Mouse (Mus musculus): Measurements from ENCODE around the gene Gimap8. TPM values are rescaled to one million over a fixed set of nuclear protein-coding genes. Genes with fewer than 3 reads are reported as not detected.

The Gimap8 gene
- polyA plus RNA-seq, 1 experiment = 0.01 TPM

- Histone ChIP-seq H3ac (ENCODE audit: control insufficient read depth, insufficient read length) (no peak within 1 kb of the TSS), H3K79me2 (ENCODE audit: control insufficient read depth, insufficient read depth) (no peaks in the 10 kb centered on the region), H3K27me3 (ENCODE audit: control insufficient read depth, insufficient read depth, insufficient read length) (no peaks in the 10 kb centered on the region), H3K36me3 (ENCODE audit: control insufficient read depth, insufficient read depth) (no peaks in the 10 kb centered on the region), H3K4me2 (ENCODE audit: low read depth) (no peak within 1 kb of the TSS), H3K4me3 (no peak within 1 kb of the TSS)
- TF ChIP-seq MYOG (IDR thresholded peaks at IDR 0.05; ENCODE audit: control insufficient read depth in 1 of 3, insufficient read depth in 1 of 3, insufficient read length in 2 of 3, low read depth in 2 of 3) = no peak
- no peak for TF ChIP-seq TCF12 (IDR thresholded peaks at IDR 0.05; ENCODE audit: insufficient read depth, poor library complexity, severe bottlenecking)
Observed at GRCm38 (mm10) chr6:48684319-48684718, 37.3 kb downstream of the Gimap8 start, which contains the start of gene Gimap4. Gimap4 (plus strand) TSS chr6:48684549.

- Histone ChIP-seq H3K79me2 (ENCODE audit: control insufficient read depth, insufficient read depth) (no peaks in the 10 kb centered on the region), H3K4me3 (no peak overlapping the region), H3K36me3 (ENCODE audit: control insufficient read depth, insufficient read depth) (no peaks in the 10 kb centered on the region), H3K27me3 (ENCODE audit: control insufficient read depth, insufficient read depth, insufficient read length) (no peaks in the 10 kb centered on the region), H3ac (ENCODE audit: control insufficient read depth, insufficient read length) (no peak overlapping the region), H3K4me2 (ENCODE audit: low read depth) (no peak overlapping the region)
- no peak for TF ChIP-seq POLR2A (IDR thresholded peaks at IDR 0.05; ENCODE audit: insufficient read length, low read depth)
Observed at GRCm38 (mm10) chr6:48684806-48685205, 37.8 kb downstream of the Gimap8 start.

DNA sequence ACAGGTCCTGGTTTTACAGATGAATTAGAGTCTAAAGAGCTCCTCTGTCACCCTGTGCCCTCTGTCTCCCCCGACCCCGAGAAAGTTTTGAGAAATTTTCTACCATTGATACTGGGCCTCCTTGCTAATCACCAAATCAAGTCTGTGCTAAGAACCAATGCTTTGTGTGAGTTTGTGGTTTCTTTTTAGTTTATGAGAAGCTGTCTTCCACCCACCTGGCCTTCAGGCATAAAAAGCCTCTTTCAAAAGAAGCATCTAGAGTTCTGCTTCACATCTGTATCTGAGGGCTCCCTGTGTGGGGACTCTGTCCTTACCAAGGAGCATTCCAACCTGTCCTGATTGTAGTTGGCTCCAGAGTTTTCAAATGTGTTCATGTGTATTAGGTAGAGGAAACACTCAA lies 38.2 kb downstream of the Gimap8 start:
- H3K4me3 ChIP-seq = no peak overlapping the region
- TF ChIP-seq POLR2A (IDR thresholded peaks at IDR 0.05; ENCODE audit: insufficient read length, low read depth) = no peak
- no peak for TF ChIP-seq SRF (IDR thresholded peaks at IDR 0.05; ENCODE audit: control insufficient read depth, insufficient read length, low read depth)
- TF ChIP-seq TCF3 (IDR thresholded peaks at IDR 0.05; ENCODE audit: insufficient read length, low read depth) = no peak
- TF ChIP-seq POLR2AphosphoS2 (IDR thresholded peaks at IDR 0.05; ENCODE audit: insufficient read length, low read depth) = no peak
- no peak for TF ChIP-seq CEBPB (IDR thresholded peaks at IDR 0.05; ENCODE audit: insufficient read depth, poor library complexity, severe bottlenecking)
- TF ChIP-seq REST (IDR thresholded peaks at IDR 0.05; ENCODE audit: insufficient read depth, insufficient read length) = no peak
- TF ChIP-seq TCF12 (IDR thresholded peaks at IDR 0.05; ENCODE audit: insufficient read depth, poor library complexity, severe bottlenecking) = no peak
- no peak for TF ChIP-seq USF1 (IDR thresholded peaks at IDR 0.05; ENCODE audit: low read depth)
- TF ChIP-seq MAX (IDR thresholded peaks at IDR 0.05; ENCODE audit: low read depth) = no peak
- TF ChIP-seq E2F4 (IDR thresholded peaks at IDR 0.05; ENCODE audit: insufficient read depth) = no peak
- TF ChIP-seq MYOG (IDR thresholded peaks at IDR 0.05; ENCODE audit: control insufficient read depth in 1 of 3, insufficient read depth in 1 of 3, insufficient read length in 2 of 3, low read depth in 2 of 3) = no peak
- no peak overlapping the region for H3ac ChIP-seq (ENCODE audit: control insufficient read depth, insufficient read length)
- H3K79me2 ChIP-seq (ENCODE audit: control insufficient read depth, insufficient read depth) = no peaks in the 10 kb centered on the region
- H3K4me2 ChIP-seq (ENCODE audit: low read depth) = no peak overlapping the region
- no peaks in the 10 kb centered on the region for H3K36me3 ChIP-seq (ENCODE audit: control insufficient read depth, insufficient read depth)
- H3K27me3 ChIP-seq (ENCODE audit: control insufficient read depth, insufficient read depth, insufficient read length) = no peaks in the 10 kb centered on the region

- Histone ChIP-seq H3K4me3 (no peak overlapping the region), H3K36me3 (ENCODE audit: control insufficient read depth, insufficient read depth) (no peaks in the 10 kb centered on the region), H3K4me2 (ENCODE audit: low read depth) (no peak overlapping the region), H3K27me3 (ENCODE audit: control insufficient read depth, insufficient read depth, insufficient read length) (no peaks in the 10 kb centered on the region), H3ac (ENCODE audit: control insufficient read depth, insufficient read length) (no peak overlapping the region), H3K79me2 (ENCODE audit: control insufficient read depth, insufficient read depth) (no peaks in the 10 kb centered on the region)
- TF ChIP-seq SRF (IDR thresholded peaks at IDR 0.05; ENCODE audit: control insufficient read depth, insufficient read length, low read depth) = no peak
Observed at GRCm38 (mm10) chr6:48685694-48686665, 38.9 kb downstream of the Gimap8 start.

- Histone ChIP-seq H3K79me2 (ENCODE audit: control insufficient read depth, insufficient read depth) (no peaks in the 10 kb centered on the region), H3K27me3 (ENCODE audit: control insufficient read depth, insufficient read depth, insufficient read length) (no peaks in the 10 kb centered on the region), H3K4me2 (ENCODE audit: low read depth) (no peak overlapping the region), H3K36me3 (ENCODE audit: control insufficient read depth, insufficient read depth) (no peaks in the 10 kb centered on the region), H3ac (ENCODE audit: control insufficient read depth, insufficient read length) (no peak overlapping the region), H3K4me3 (no peak overlapping the region)
- no peak for TF ChIP-seq TCF12 (IDR thresholded peaks at IDR 0.05; ENCODE audit: insufficient read depth, poor library complexity, severe bottlenecking)
- TF ChIP-seq POLR2AphosphoS2 (IDR thresholded peaks at IDR 0.05; ENCODE audit: insufficient read length, low read depth) = no peak
- no peak for TF ChIP-seq CEBPB (IDR thresholded peaks at IDR 0.05; ENCODE audit: insufficient read depth, poor library complexity, severe bottlenecking)
- TF ChIP-seq E2F4 (IDR thresholded peaks at IDR 0.05; ENCODE audit: insufficient read depth) = no peak
- no peak for TF ChIP-seq MAX (IDR thresholded peaks at IDR 0.05; ENCODE audit: low read depth)
- TF ChIP-seq USF1 (IDR thresholded peaks at IDR 0.05; ENCODE audit: low read depth) = no peak
- no peak for TF ChIP-seq POLR2A (IDR thresholded peaks at IDR 0.05; ENCODE audit: insufficient read length, low read depth)
- TF ChIP-seq REST (IDR thresholded peaks at IDR 0.05; ENCODE audit: insufficient read depth, insufficient read length) = no peak
- no peak for TF ChIP-seq MYOG (IDR thresholded peaks at IDR 0.05; ENCODE audit: control insufficient read depth in 1 of 3, insufficient read depth in 1 of 3, insufficient read length in 2 of 3, low read depth in 2 of 3)
- no peak for TF ChIP-seq TCF3 (IDR thresholded peaks at IDR 0.05; ENCODE audit: insufficient read length, low read depth)
- no peak for TF ChIP-seq SRF (IDR thresholded peaks at IDR 0.05; ENCODE audit: control insufficient read depth, insufficient read length, low read depth)
- TF ChIP-seq MYOD1 (IDR thresholded peaks at IDR 0.05; ENCODE audit: control insufficient read depth in 1 of 3, insufficient read length in 2 of 3, low read depth in 2 of 3) = no peak
Observed at GRCm38 (mm10) chr6:48687077-48687476, 40.0 kb downstream of the Gimap8 start.
